Mouse (Mus musculus): ENCODE measurements around the gene Cpt2. TPM values are rescaled to one million over a fixed set of nuclear protein-coding genes. Genes with fewer than 3 reads are reported as not detected.

The Cpt2 gene
- polyA plus RNA-seq, 1 experiment from 2014 or later = 49.7 TPM

GRCm38 (mm10) chr4:107944141-107944540 is 20.7 kb upstream of the Cpt2 start:
- Histone ChIP-seq H3K36me3 (no peaks in the 10 kb centered on the region), H3K4me2 (no peak overlapping the region), H3K27me3 (no peaks in the 10 kb centered on the region), H3K9me3 (replicated peaks) (no peaks in the 10 kb centered on the region), H3K4me1 (no peaks in the 10 kb centered on the region), H3K4me3 (replicated peaks) (no peak overlapping the region), H3K27ac (no peak overlapping the region), H3K9ac (no peak overlapping the region)
- no peak for ATAC-seq (replicated peaks; ENCODE audit: low FRiP score)
- WGBS = 96% methylated on average over 2 of the region's 2 CpGs

DNA sequence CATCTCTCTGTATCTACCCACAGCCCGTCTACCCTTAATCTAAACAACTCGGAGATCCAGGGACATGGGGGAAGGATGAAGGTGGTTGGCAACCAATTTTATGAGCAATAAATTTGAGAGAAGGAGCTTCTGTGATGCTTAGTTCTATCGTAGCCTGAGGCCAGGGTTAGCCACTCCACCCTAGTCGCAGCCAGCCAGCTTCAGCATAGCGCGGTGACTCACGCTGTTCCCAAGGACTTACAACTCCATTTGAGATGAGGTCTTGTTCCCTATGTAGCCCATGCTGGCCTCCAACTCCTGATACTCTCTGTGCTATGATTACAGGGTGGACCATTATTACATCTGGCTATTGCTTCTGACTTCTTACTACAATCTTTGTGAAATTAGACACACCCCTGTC is 19.3 kb upstream of the Cpt2 start:
- H3K4me2 ChIP-seq = no peak overlapping the region
- H3K9me3 ChIP-seq (replicated peaks) = no peaks in the 10 kb centered on the region
- H3K9ac ChIP-seq = no peak overlapping the region
- no peak for ATAC-seq (replicated peaks; ENCODE audit: low FRiP score)
- 87% methylated on average over 7 of the region's 7 CpGs for WGBS
- H3K27ac ChIP-seq = no peak overlapping the region
- no peaks in the 10 kb centered on the region for H3K36me3 ChIP-seq
- no peaks in the 10 kb centered on the region for H3K27me3 ChIP-seq
- no peak overlapping the region for H3K4me3 ChIP-seq (replicated peaks)
- peaks cover 7% of the 10 kb centered on the region; the same call in 1 of the 2 replicates for H3K4me1 ChIP-seq

DNA sequence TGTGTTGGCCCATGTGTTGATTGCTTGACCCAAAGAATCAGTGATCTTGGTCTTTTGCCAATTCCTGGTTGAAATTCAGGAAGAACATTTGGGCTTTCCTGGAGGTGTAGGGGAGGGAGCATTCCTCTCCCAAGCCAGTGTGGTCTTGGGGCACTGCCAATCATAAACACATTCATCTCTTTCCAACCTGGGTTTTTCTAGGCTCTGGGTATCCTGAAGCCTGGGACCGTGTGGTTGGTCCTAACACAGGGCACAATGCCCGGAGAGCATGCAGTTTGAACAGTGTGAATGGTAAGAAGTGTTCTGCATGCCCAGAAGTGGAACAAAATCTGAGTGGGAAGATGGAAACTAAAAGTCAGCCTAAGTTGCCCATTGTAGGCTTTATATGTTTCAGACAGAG is 14.7 kb upstream of the Cpt2 start:
- Histone ChIP-seq H3K27me3 (no peaks in the 10 kb centered on the region), H3K4me3 (replicated peaks) (no peak overlapping the region), H3K9ac (no peak overlapping the region), H3K4me1 (peaks cover 12% of the 10 kb centered on the region; the same call in 1 of the 2 replicates), H3K4me2 (no peak overlapping the region), H3K27ac (peak overlapping the region; percentile 71), H3K9me3 (replicated peaks) (no peaks in the 10 kb centered on the region), H3K36me3 (no peaks in the 10 kb centered on the region)
- ATAC-seq (replicated peaks; ENCODE audit: low FRiP score) = no peak
- 84% methylated on average over 2 of the region's 2 CpGs for WGBS

DNA sequence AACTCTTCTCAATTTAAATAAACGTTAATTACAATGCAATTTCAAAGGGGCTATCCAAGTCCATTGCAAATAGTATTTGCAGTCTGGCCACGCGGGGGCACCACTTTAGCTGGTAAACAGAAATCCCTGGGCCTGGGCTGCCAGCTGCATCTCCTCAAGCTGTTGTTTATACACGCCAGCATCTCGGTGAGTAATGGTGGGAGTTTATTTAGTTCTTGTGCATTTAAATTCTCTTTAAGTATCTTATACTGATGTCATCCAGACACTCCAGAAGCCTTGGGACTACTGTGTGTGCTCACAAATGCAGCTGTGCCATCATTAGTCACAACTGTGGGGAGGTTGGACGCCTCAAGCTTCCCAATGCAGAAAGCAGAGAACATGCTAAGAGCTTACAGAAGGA is 13.9 kb upstream of the Cpt2 start:
- Histone ChIP-seq H3K9ac (no peak overlapping the region), H3K4me2 (no peak overlapping the region), H3K4me3 (replicated peaks) (no peak overlapping the region), H3K27me3 (no peaks in the 10 kb centered on the region), H3K4me1 (peaks cover 12% of the 10 kb centered on the region; the same call in 1 of the 2 replicates), H3K27ac (peak overlapping the region; percentile 71), H3K9me3 (replicated peaks) (no peaks in the 10 kb centered on the region), H3K36me3 (no peaks in the 10 kb centered on the region)
- WGBS = 17% methylated on average over 6 of the region's 6 CpGs
- ATAC-seq (replicated peaks; ENCODE audit: low FRiP score) = peak; percentile 73; the same call in 1 of the 2 replicates

DNA sequence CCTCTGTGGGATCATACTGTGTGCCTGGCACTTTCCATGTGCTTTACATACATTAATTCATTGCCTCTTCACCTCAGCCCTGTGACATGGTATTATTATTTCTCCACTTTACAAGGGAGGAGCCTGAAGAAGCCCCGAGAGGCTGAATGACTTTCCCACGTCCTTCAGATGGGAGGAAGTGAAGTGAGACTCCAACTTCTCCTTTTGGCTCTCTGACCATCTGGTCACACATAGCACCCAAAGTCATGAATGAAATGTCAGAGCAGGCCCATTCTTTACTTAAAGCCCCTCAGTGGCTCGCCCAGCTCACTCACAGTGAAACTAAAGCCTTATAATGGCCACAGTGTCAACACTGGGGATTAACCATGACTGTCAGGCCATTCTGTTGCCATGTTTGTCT is 11.8 kb upstream of the Cpt2 start:
- no peak for ATAC-seq (replicated peaks; ENCODE audit: low FRiP score)
- Histone ChIP-seq H3K9me3 (replicated peaks) (no peaks in the 10 kb centered on the region), H3K4me2 (no peak overlapping the region), H3K4me3 (replicated peaks) (no peak overlapping the region), H3K9ac (no peak overlapping the region), H3K36me3 (no peaks in the 10 kb centered on the region), H3K27ac (no peak overlapping the region), H3K27me3 (no peaks in the 10 kb centered on the region), H3K4me1 (peaks cover 12% of the 10 kb centered on the region; the same call in 1 of the 2 replicates)
- WGBS = 40% methylated on average over 3 of the region's 3 CpGs

- no peak for ATAC-seq (replicated peaks; ENCODE audit: low FRiP score)
- H3K4me2 ChIP-seq = no peak overlapping the region
- H3K9ac ChIP-seq = no peak overlapping the region
- no peaks in the 10 kb centered on the region for H3K27me3 ChIP-seq
- H3K36me3 ChIP-seq = no peaks in the 10 kb centered on the region
- H3K4me3 ChIP-seq (replicated peaks) = no peak overlapping the region
- H3K27ac ChIP-seq = no peak overlapping the region
- H3K9me3 ChIP-seq (replicated peaks) = no peaks in the 10 kb centered on the region
- peaks cover 9% of the 10 kb centered on the region; the same call in 1 of the 2 replicates for H3K4me1 ChIP-seq
- WGBS = 82% methylated on average over 8 of the region's 8 CpGs
Observed at GRCm38 (mm10) chr4:107933239-107933638, 9.8 kb upstream of the Cpt2 start.

DNA sequence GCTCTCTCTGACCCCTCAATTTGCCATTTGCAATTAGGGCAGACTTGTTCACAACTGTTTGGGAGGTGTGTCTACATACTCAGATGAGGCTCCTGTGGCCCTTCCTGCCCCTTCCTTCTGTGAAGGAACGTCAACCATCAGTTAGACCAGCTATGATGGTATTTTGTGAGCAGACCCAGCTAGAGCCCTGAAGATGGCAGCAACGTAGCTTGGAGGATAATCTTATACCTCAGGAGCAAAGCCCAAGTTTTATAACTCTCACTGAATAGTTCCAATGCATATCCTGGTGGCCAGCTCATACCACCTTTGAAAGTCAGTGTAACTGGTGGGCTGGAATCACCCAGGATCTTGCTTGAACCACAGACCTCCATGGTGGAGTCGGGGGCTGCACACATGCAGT is 8.0 kb upstream of the Cpt2 start:
- Histone ChIP-seq H3K36me3 (no peaks in the 10 kb centered on the region), H3K27ac (no peak overlapping the region), H3K4me1 (no peaks in the 10 kb centered on the region), H3K27me3 (no peaks in the 10 kb centered on the region), H3K9ac (no peak overlapping the region), H3K4me3 (replicated peaks) (no peak overlapping the region), H3K9me3 (replicated peaks) (no peaks in the 10 kb centered on the region), H3K4me2 (no peak overlapping the region)
- no peak for ATAC-seq (replicated peaks; ENCODE audit: low FRiP score)
- 81% methylated on average over 3 of the region's 3 CpGs for WGBS

- H3K4me1 ChIP-seq = no peaks in the 10 kb centered on the region
- ATAC-seq (replicated peaks; ENCODE audit: low FRiP score) = no peak
- 83% methylated on average over 2 of the region's 2 CpGs for WGBS
Observed at GRCm38 (mm10) chr4:107928726-107929125, 5.3 kb upstream of the Cpt2 start.

DNA sequence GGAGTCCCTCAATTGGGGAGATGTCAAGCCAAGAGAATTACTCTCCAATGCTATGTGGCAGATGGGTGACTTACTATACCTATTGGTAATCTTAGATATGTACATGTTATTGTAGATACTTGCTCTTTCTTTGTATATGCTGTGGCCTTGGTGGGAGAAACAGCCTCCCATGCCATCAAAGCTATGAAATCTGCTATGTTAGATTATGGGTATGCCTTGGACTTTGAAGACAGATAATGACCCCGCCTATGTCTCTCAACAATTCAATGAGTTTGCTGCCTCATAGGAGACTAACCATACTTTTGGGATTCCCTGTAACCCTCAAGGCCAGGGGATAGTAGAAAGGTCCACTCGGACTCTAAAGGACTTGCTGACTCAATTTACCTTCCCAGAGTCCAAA is 4.9 kb upstream of the Cpt2 start:
- no peaks in the 10 kb centered on the region for H3K4me1 ChIP-seq
- no peak overlapping the region for H3K4me3 ChIP-seq (replicated peaks)
- no peak for ATAC-seq (replicated peaks; ENCODE audit: low FRiP score)
- H3K27ac ChIP-seq = no peak overlapping the region
- 76% methylated on average over 2 of the region's 2 CpGs for WGBS
- no peaks in the 10 kb centered on the region for H3K27me3 ChIP-seq
- H3K9me3 ChIP-seq (replicated peaks) = no peaks in the 10 kb centered on the region
- no peak overlapping the region for H3K9ac ChIP-seq
- no peaks in the 10 kb centered on the region for H3K36me3 ChIP-seq
- no peak overlapping the region for H3K4me2 ChIP-seq

More at GRCm38 (mm10) chr4:107928726-107929125, 5.3 kb upstream of the Cpt2 start:
- Histone ChIP-seq H3K27me3 (no peaks in the 10 kb centered on the region), H3K27ac (no peak overlapping the region), H3K4me3 (replicated peaks) (no peak overlapping the region), H3K9ac (no peak overlapping the region), H3K9me3 (replicated peaks) (no peaks in the 10 kb centered on the region), H3K4me2 (no peak overlapping the region), H3K36me3 (no peaks in the 10 kb centered on the region)

- no peak overlapping the region for H3K9ac ChIP-seq
- WGBS = 52% methylated on average over 7 of the region's 7 CpGs
- H3K4me1 ChIP-seq = peaks cover 26% of the 10 kb centered on the region
- no peaks in the 10 kb centered on the region for H3K27me3 ChIP-seq
- peak overlapping the region; percentile 69 for H3K4me2 ChIP-seq
- ATAC-seq (replicated peaks; ENCODE audit: low FRiP score) = peak; percentile 20; the same call in 1 of the 2 replicates
- peak overlapping the region; percentile 68 for H3K4me3 ChIP-seq (replicated peaks)
- H3K9me3 ChIP-seq (replicated peaks) = no peaks in the 10 kb centered on the region
- peak overlapping the region; percentile 90 for H3K27ac ChIP-seq
- H3K36me3 ChIP-seq = no peaks in the 10 kb centered on the region; the same call in 1 of the 2 replicates
Observed at GRCm38 (mm10) chr4:107923803-107924194, 389 bp upstream of the Cpt2 start.

DNA sequence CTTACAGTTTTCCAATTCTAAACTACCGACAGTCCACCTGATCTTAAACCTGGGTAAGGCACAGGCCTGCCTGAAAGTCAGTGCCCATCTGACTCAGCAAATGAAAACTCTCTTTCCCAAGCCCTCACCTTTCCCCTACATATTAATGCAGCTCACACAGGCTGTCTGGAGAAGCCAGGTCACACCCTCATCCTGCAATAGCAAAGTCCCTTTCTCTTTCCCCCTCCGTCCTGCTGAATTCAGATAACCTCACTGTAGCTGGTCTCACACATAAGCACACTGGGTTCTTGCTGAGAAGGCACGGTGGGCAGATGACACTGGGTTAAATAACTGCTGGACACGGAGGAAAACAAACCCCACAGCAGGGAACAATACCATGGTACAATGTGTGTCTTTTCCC is 1.5 kb downstream of the Cpt2 start:
- Histone ChIP-seq H3K9me3 (replicated peaks) (no peaks in the 10 kb centered on the region), H3K27ac (0 out of 2 replicates have a peak overlapping the region, but pooled peaks have one; percentile 2), H3K4me3 (replicated peaks) (peak overlapping the region; percentile 68), H3K4me1 (peaks cover 26% of the 10 kb centered on the region), H3K27me3 (no peaks in the 10 kb centered on the region), H3K9ac (no peak overlapping the region), H3K4me2 (peak overlapping the region; percentile 69), H3K36me3 (no peaks in the 10 kb centered on the region; the same call in 1 of the 2 replicates)
- no peak for ATAC-seq (replicated peaks; ENCODE audit: low FRiP score)
- WGBS = 53% methylated on average over 4 of the region's 4 CpGs

DNA sequence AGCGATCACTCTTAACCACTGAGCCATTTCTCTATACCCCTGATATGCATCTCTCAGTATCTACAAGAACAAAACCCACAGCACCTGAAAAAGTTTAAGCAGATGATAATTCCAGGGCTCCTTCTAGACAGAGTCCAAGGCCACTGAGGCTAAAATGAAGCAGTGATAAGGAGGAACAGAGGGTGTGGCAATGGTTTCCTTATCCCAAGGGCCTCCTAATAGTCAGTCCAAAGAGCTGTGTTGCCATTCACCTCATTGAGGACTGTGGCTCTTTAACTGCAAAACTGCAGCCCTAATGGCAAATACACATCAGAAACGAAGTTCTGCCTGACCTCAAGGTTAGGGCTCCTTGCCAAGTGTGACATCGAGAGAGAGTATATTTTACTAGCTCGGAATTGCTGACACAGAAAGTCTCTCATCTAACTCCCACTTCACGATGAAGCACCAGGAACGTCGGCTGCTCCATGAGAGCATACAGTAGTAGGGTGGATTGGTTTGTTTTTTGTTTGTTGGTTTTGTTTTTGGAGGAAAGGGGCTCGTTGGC is 2.2 kb downstream of the Cpt2 start:
- Histone ChIP-seq H3K9ac (no peak overlapping the region), H3K36me3 (no peaks in the 10 kb centered on the region; the same call in 1 of the 2 replicates), H3K27ac (0 out of 2 replicates have a peak overlapping the region, but pooled peaks have one; percentile 2), H3K4me2 (peak overlapping the region; percentile 69; the same call in 1 of the 2 replicates), H3K27me3 (no peaks in the 10 kb centered on the region), H3K4me3 (replicated peaks) (no peak overlapping the region), H3K9me3 (replicated peaks) (no peaks in the 10 kb centered on the region), H3K4me1 (peaks cover 26% of the 10 kb centered on the region)
- no peak for ATAC-seq (replicated peaks; ENCODE audit: low FRiP score)
- WGBS = 47% methylated on average over 8 of the region's 8 CpGs

GRCm38 (mm10) chr4:107920336-107920735 is 3.1 kb downstream of the Cpt2 start:
- WGBS = 79% methylated on average over 2 of the region's 2 CpGs
- H3K4me2 ChIP-seq = no peak overlapping the region

More at GRCm38 (mm10) chr4:107920336-107920735, 3.1 kb downstream of the Cpt2 start:
- ATAC-seq (replicated peaks; ENCODE audit: low FRiP score) = no peak
- H3K4me1 ChIP-seq = peaks cover 26% of the 10 kb centered on the region
- H3K4me3 ChIP-seq (replicated peaks) = no peak overlapping the region
- no peak overlapping the region for H3K9ac ChIP-seq
- no peaks in the 10 kb centered on the region for H3K9me3 ChIP-seq (replicated peaks)
- H3K27ac ChIP-seq = no peak overlapping the region
- H3K36me3 ChIP-seq = no peaks in the 10 kb centered on the region; the same call in 1 of the 2 replicates
- no peaks in the 10 kb centered on the region for H3K27me3 ChIP-seq

Data from kidney, embryonic 15.5 days (tissue).